Mouse (Mus musculus): ENCODE measurements around the gene D630023F18Rik. TPM values are rescaled to one million over a fixed set of nuclear protein-coding genes. Genes with fewer than 3 reads are reported as not detected.

Gene D630023F18Rik
- polyA plus RNA-seq, 1 experiment: not detected

DNA sequence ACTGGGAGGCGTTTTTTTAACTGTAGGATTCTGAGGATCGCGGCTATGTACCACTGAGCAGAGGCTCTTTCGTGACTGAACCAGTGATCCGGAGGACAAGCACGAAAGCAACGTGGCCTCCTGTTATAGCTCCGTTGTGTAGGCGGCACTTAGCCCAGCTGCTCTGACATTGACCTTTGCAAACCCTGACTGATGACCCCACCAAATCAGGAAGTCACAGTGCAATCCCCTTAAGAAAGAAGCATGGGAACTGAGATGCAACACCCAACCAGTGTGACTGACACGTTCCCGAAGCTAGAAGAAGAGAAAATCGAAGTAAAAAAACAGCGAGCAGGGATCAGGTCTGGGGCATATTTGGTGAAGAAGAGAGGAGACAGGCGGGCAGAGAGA is 10.2 kb downstream of the D630023F18Rik start:
- peak overlapping the region; percentile 73; the same call in 1 of the 2 replicates for H3K27ac ChIP-seq (ENCODE audit: insufficient read depth, low read depth, low read length)
- no peak for TF ChIP-seq CTCF (IDR thresholded peaks at IDR 0.05; ENCODE audit: extremely low read depth, insufficient read length, insufficient replicate concordance, low read depth, low read length)
- TF ChIP-seq POLR2A (IDR thresholded peaks at IDR 0.05; ENCODE audit: low read depth, low read length): no peak
- 43% methylated on average over 14 of the region's 14 CpGs for WGBS
- H3K4me1 ChIP-seq (ENCODE audit: control insufficient read depth, insufficient read depth, insufficient read length, low read length): peaks cover 9% of the 10 kb centered on the region; the same call in 1 of the 2 replicates
- H3K4me3 ChIP-seq (ENCODE audit: low read depth, low read length): no peak overlapping the region
- H3K27me3 ChIP-seq (ENCODE audit: control insufficient read depth, insufficient read depth, low read length): no peaks in the 10 kb centered on the region
- H3K36me3 ChIP-seq (ENCODE audit: control insufficient read depth, insufficient read depth, low read length): no peaks in the 10 kb centered on the region

DNA sequence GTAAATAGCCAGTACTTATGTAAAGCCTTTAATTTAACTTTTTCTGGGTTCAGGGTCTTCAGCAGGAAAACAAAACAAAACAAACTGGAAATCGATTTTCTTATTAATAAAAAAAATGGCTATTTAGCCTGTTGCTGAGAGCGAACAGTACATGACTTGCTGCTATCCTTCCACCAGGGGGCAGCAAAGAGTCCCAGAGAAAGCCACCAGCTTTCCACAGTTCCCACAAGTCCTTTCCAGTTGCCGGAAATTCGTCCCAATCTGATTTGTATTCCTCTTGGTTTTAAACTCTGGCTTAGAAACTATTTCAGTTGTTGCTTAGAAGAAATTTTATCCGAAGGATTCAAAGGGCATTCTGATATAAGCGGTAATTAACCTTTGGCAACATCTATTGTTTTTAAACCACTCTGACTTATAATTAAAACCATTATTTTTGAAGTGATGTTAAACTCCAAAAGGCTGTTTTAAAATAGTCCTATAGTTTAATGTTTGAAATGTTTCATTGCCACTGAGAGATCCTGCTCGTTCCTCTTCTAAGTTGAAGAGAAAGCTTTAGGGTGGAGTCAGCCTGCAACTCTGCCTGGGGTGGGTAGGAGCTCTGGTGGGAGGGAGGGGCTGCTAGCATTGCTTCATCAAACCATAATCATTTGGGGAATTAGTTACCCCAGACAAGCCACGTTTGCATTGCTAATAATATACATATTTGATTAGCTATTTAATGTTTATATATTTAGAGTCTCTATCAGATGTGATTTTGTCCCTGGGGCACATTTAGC is 10.8 kb downstream of the D630023F18Rik start:
- TF ChIP-seq POLR2A (IDR thresholded peaks at IDR 0.05; ENCODE audit: low read depth, low read length) (no peak), CTCF (IDR thresholded peaks at IDR 0.05; ENCODE audit: extremely low read depth, insufficient read length, insufficient replicate concordance, low read depth, low read length) (peak; percentile 95)
- H3K27me3 ChIP-seq (ENCODE audit: control insufficient read depth, insufficient read depth, low read length): no peaks in the 10 kb centered on the region
- no peak overlapping the region for H3K4me3 ChIP-seq (ENCODE audit: low read depth, low read length)
- peaks cover 9% of the 10 kb centered on the region; the same call in 1 of the 2 replicates for H3K4me1 ChIP-seq (ENCODE audit: control insufficient read depth, insufficient read depth, insufficient read length, low read length)
- WGBS: 2% methylated on average over 8 of the region's 8 CpGs
- H3K27ac ChIP-seq (ENCODE audit: insufficient read depth, low read depth, low read length): peak overlapping the region; percentile 73; the same call in 1 of the 2 replicates
- H3K36me3 ChIP-seq (ENCODE audit: control insufficient read depth, insufficient read depth, low read length): no peaks in the 10 kb centered on the region

DNA sequence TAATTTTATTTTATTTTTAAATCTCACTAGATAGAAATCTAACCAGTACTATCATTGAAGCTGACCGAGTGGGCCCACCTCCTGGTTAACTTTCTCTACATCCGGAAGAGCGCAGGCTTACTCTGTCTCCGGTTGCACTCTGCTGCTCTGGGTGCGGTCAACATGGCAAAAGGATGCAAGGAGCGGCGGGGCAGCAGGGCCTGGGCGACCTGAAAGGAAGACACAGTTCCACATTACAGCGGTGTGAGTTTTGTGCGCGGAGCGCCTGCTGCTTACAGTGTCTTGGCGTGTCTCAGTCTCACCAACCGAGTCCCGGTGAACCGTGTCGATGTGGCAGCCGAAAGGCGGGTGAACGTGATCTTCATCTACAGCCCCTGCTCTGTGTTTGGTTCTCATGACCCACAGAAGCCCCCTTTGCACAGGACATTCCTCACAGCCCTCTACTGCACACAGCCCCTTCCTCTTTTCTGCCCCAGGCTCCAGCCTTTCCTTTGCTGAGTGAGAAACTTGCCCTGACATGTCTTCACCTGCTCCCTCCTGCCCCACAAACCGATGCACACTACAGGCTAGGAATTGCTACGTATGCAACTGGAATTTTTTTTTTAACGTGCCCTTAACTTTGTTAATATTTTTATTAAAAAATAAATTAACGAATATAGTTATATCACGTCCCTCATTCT is 13.1 kb downstream of the D630023F18Rik start:
- Histone ChIP-seq H3K27ac (ENCODE audit: insufficient read depth, low read depth, low read length) (no peak overlapping the region), H3K4me1 (ENCODE audit: control insufficient read depth, insufficient read depth, insufficient read length, low read length) (peaks cover 9% of the 10 kb centered on the region; the same call in 1 of the 2 replicates)
- 78% methylated on average over 25 of the region's 25 CpGs for WGBS

DNA sequence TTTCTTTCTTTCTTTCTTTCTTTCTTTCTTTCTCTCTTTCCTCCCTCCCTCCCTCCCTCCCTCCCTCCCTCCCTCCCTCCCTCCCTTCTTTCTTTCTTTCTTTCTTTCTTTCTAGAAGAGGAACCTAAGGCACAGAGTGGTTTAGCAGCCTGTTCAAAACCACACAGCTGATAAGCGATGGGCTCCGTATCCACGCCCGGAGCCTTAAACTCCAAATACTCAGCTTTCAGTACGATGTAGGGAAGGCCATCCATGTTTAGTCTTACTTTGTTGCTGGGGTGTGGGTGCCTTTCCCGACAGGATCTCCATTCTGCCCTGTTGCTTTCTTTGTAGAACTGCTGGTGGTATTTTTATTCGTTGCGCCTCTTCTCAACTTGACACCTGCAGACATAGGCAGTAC is 13.8 kb downstream of the D630023F18Rik start:
- TF ChIP-seq POLR2A (IDR thresholded peaks at IDR 0.05; ENCODE audit: low read depth, low read length) (no peak), CTCF (IDR thresholded peaks at IDR 0.05; ENCODE audit: extremely low read depth, insufficient read length, insufficient replicate concordance, low read depth, low read length) (no peak)
- H3K4me1 ChIP-seq (ENCODE audit: control insufficient read depth, insufficient read depth, insufficient read length, low read length): peaks cover 9% of the 10 kb centered on the region; the same call in 1 of the 2 replicates
- H3K27ac ChIP-seq (ENCODE audit: insufficient read depth, low read depth, low read length): no peak overlapping the region
- H3K36me3 ChIP-seq (ENCODE audit: control insufficient read depth, insufficient read depth, low read length): no peaks in the 10 kb centered on the region
- H3K27me3 ChIP-seq (ENCODE audit: control insufficient read depth, insufficient read depth, low read length): no peaks in the 10 kb centered on the region
- WGBS: 84% methylated on average over 8 of the region's 8 CpGs
- H3K4me3 ChIP-seq (ENCODE audit: low read depth, low read length): no peak overlapping the region

More for the DNA sequence above, 13.1 kb downstream of the D630023F18Rik start:
- no peaks in the 10 kb centered on the region for H3K27me3 ChIP-seq (ENCODE audit: control insufficient read depth, insufficient read depth, low read length)
- H3K36me3 ChIP-seq (ENCODE audit: control insufficient read depth, insufficient read depth, low read length): no peaks in the 10 kb centered on the region
- no peak for TF ChIP-seq CTCF (IDR thresholded peaks at IDR 0.05; ENCODE audit: extremely low read depth, insufficient read length, insufficient replicate concordance, low read depth, low read length)
- no peak for TF ChIP-seq POLR2A (IDR thresholded peaks at IDR 0.05; ENCODE audit: low read depth, low read length)
- no peak overlapping the region for H3K4me3 ChIP-seq (ENCODE audit: low read depth, low read length)

DNA sequence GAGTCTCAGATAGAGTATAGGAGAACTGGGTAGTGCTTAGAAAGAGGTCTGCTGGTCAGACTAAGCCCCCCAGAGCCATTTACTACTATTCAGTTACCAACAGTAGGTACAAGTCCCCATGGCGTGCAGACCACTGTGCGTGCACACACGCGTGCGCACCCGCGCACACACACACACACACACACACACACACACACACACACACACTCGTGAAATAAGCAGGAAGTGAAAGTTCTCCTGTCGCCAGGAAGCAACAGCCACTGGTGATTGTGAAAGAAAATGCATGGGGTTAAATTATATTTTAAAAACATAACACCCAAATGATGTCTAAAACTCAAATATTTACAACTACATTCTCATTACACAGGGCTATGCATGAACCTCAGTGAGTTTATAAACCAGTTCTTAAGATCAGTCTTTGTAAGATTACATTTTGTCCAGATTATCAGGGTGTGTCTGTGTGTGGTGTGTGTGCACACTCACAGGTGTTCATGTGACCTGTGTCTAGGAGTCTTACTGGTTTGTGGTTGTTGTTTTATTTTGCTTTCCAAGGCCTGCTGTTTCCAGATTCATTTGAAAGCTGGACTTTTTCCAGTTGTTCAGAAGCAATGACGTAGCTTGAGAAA is 15.2 kb downstream of the D630023F18Rik start:
- H3K4me3 ChIP-seq (ENCODE audit: low read depth, low read length): no peak overlapping the region
- no peaks in the 10 kb centered on the region for H3K27me3 ChIP-seq (ENCODE audit: control insufficient read depth, insufficient read depth, low read length)
- no peak for TF ChIP-seq POLR2A (IDR thresholded peaks at IDR 0.05; ENCODE audit: low read depth, low read length)
- TF ChIP-seq CTCF (IDR thresholded peaks at IDR 0.05; ENCODE audit: extremely low read depth, insufficient read length, insufficient replicate concordance, low read depth, low read length): no peak
- H3K27ac ChIP-seq (ENCODE audit: insufficient read depth, low read depth, low read length): no peak overlapping the region
- peaks cover 3% of the 10 kb centered on the region; the same call in 1 of the 2 replicates for H3K4me1 ChIP-seq (ENCODE audit: control insufficient read depth, insufficient read depth, insufficient read length, low read length)
- WGBS: 75% methylated on average over 10 of the region's 10 CpGs
- no peaks in the 10 kb centered on the region for H3K36me3 ChIP-seq (ENCODE audit: control insufficient read depth, insufficient read depth, low read length)

DNA sequence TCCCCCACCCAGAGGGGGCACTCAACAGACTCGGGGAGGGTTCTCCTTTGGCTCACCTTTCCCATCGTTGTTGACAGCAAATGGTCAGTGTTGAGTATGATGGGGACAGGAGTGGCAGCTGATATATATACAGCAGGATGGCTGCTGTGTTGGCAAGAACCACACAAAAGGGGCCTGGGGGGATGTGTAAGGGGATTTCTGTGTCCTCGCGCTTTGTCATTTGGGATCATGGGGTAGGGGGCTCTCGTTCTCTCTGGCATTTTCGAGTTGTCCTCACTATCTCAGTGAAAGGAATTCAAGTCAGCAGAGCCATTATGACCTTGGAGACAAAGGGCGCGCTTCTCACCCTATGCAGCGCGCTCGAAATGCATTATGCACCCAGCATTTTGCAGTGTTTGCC is 19.7 kb downstream of the D630023F18Rik start, which contains the start of gene Cryga:
TSS of gene Cryga (minus strand) at position 101 of the 400 bp plus-strand sequence.
- no peak within 1 kb of the TSS for H3K4me3 ChIP-seq (ENCODE audit: low read depth, low read length)
- TF ChIP-seq POLR2A (IDR thresholded peaks at IDR 0.05; ENCODE audit: low read depth, low read length) (no peak), CTCF (IDR thresholded peaks at IDR 0.05; ENCODE audit: extremely low read depth, insufficient read length, insufficient replicate concordance, low read depth, low read length) (no peak)
- 89% methylated on average over 11 of the region's 11 CpGs for WGBS
- 0 out of 2 replicates have a peak, but pooled peaks cover 1% of the 10 kb centered on the region for H3K4me1 ChIP-seq (ENCODE audit: control insufficient read depth, insufficient read depth, insufficient read length, low read length)
- no peak within 1 kb of the TSS for H3K27ac ChIP-seq (ENCODE audit: insufficient read depth, low read depth, low read length)
- H3K36me3 ChIP-seq (ENCODE audit: control insufficient read depth, insufficient read depth, low read length): no peaks in the 10 kb centered on the region
- H3K27me3 ChIP-seq (ENCODE audit: control insufficient read depth, insufficient read depth, low read length): no peaks in the 10 kb centered on the region

Measured in small intestine, adult 2 months (tissue).